Mouse (Mus musculus) left cerebral cortex, postnatal 4 days (tissue): ENCODE results near the gene Morn2. TPM values are rescaled to one million over a fixed set of nuclear protein-coding genes. Genes with fewer than 3 reads are reported as not detected.
A peak's percentile ranks its signal among the peaks of the same experiment; 100 is the strongest.
"Not testable (repeated sequence)": the region's sequence is repeated elsewhere in the genome, so short reads cannot be mapped to it uniquely, and the experiment has no call there.

ENCODE experiments used
- DNase-seq: peaks from one replicate; pipeline ENCODE4 v3.0.0-alpha.2; 2022
- intact Hi-C: fragments of 180-260 bp; cut with DNase I; formaldehyde crosslinking; loops from one replicate; pipeline ENCODE4 v1.15.1; 2025
- total RNA-seq, 2 experiments: library from RNA; stranded (reverse); gene quantifications; 2 replicates each; pipeline ENCODE4 v1.2.3; 2021

Morn2 gene
- total RNA-seq: 10 to 100 TPM; 13.6 to 18.2 TPM

DNA sequence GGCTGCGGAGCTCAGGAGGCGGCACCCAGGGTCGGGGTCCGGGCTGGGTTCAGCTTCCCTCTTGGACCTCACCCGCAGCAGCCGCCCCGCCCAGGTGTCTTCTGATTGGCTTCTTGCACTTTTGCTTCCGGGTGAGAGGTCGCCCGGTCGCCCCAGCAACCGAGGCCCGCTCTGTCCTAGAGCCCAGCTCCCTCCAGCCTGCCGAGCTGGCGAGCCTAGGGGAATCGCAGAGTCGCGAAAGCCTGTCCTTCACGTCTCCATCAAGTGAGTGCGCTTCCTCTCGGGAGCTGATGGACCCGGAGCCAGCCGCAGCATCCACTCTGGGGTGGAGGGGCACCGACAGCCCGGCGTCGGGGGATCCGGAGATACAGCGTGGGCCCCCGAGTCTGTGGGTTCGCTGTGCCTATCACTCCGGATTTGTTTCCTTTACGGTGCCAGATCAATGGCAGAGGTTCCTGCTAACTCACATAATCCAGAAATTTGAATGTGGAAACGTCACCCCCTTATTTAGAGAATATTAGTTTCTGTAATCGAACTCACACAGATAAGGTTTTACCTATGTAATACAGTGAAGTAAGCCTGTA is at the start of gene Morn2, which contains the start of gene Dhx57:
Morn2 (plus strand) TSS at position 130 of the 584 bp plus-strand sequence.
Dhx57 (minus strand) TSS at position 403 of the 584 bp plus-strand sequence.
- peak; percentile 98 for DNase-seq
- intact Hi-C loops: loop anchor here (10.0 kb wide), 2 partner anchors 75 to 265 kb away; no protein-coding TSS in a partner anchor

DNA sequence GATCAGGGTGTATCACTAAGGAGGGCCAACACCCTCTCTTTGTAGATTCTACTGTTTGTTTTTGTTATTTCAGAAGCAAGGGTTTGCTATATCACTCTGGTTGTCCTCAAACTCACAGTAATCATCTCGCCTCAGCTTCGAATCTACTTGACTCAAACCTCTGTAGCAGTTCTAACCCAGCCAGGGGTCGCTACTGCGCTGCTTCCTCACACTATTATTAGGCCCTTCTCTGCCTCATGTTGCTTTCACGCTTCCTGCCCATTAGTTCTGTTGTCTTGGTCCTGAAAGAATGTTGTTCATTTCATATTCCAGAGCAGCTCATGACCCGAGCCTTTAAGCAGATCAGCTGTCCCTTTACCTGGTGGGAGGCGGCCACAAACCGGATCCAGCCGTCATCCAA is 48.4 kb upstream of the Morn2 start:
- intact Hi-C loops: no loop called here
- DNase-seq: no peak

DNA sequence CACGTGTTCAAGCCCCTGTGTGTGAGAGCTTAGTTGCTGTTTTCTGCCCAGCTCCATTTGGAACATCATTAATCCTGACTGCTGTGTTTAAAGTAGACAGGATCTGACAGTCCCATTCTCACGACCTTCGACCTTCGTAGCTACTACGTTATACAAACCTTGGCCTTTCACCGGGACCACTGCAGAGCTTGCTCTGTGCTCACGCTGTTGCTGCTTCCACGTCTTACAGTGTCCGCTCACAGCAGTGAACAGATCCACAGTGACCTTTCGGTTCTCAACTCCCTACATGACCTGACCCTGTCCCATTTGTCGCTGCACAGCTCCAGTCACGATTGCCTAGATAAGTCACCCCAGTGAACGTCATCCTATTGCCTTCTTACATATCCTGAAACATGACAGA is 46.9 kb upstream of the Morn2 start:
- intact Hi-C loops: no loop called here

DNA sequence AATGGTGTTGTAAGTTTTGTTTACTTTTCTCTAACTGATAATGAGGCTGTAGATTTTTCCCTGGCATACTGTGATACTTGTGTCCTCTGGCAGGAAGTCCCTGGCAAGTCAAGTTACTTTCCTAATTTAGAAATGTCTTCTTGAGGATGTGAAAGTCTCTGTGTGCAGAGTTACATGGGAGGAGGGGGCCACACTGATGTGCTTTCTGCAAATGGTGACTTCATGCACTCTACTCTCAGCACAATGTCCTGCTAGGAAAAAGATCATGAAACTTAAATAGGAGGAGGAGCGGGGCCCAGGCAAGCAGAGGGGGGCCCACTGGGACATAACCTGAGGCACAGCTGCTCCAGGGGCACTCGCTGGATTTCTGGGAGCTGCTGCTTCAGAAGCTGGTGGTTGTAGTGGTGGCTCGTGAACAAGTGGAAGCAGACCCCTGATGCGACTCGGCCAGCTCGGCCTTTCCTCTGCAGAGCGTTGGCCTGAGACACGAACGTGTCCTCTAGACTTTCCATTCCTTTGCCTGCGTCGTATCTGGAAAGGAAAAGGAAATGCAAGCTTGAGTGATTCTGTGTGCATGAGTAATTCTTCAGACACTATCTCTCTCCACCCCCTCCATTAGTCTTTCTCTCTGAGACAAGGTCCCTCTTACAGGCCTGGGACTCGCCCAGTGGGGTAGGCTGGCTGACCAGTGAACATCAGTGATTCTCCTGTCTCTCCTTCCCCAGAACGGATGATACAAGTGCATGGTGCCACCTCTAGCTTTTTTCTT is 37.1 kb upstream of the Morn2 start:
- DNase-seq: no peak
- intact Hi-C loops: no loop called here

More for the DNA sequence above, 46.9 kb upstream of the Morn2 start:
- no peak for DNase-seq

DNA sequence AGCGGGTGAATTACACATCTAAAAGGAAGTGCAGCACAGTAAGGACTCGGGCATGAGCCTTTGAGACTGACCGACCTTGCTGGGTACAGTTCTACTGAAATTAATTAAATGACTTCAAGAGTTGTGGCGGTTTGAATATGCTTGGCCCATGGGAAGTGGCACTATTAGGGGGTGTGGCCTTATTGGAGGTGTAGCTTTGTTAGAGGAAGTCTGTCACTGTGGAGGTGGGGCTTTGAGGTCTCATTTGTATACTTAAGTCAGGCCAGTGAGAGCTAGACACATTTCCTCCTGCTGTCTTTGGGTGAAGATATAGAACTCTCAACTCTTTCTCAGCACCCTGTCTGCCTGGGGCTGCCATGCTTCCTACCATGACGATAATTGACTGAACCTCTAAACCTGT is 35.6 kb upstream of the Morn2 start:
- intact Hi-C loops: no loop called here
- no peak for DNase-seq

DNA sequence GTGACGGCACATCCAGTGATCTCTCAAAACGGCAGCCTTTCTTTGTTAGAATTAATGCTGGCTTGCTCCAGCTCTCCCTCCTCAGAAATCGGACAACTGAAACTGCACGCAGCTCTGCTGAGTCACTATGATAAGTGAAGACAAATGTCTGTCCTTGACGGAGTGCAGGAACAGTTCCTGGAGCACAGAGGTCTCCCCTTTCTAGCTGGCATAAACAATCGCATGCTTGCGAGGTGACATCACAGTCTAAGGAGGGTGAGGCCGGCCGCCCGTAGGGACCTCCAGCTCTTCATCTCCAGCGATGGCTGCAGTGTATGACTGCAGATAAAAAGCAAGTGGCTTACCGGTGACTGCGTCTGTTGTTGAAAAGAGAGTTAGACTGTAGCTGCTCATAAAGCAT is 34.8 kb upstream of the Morn2 start:
- no peak for DNase-seq
- intact Hi-C loops: no loop called here

DNA sequence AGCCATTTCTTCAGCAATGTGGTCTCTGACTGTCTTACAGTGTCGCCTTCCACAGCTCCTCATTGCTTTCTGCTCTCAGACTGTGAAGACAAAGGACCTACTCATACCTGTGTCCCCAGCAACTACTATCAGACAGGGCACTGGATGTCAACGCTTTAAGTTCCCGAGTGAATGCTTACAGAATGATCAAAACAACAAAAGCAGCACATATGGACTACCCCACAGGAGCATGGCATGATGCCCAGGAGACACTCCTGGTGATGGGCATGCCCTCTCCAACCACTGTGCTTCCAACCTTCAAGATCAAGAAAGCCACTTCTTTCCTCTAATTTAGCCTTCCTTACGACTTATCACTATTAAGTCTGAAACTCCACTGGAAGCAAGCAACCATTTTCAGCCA is 22.9 kb upstream of the Morn2 start:
- peak; percentile 17 for DNase-seq
- intact Hi-C loops: no loop called here

DNA sequence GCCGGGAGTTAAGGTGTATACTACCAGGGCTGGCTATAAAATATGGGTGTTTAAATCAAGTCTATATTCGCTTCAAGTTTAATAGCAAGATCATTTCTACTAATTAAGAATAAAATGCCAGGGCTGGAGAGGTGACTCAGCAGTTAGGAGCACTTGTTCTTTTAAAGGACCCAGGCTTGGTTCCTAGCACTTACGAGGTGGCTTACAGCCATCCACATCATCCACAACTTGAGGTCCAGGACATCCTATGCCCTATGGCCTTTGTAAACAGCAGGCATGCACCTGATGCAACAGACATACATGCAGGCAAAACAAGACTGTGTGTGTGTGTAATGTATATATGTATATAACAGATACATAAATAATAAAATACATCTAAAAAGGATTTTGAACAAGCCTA is 21.9 kb upstream of the Morn2 start:
- intact Hi-C loops: no loop called here

DNA sequence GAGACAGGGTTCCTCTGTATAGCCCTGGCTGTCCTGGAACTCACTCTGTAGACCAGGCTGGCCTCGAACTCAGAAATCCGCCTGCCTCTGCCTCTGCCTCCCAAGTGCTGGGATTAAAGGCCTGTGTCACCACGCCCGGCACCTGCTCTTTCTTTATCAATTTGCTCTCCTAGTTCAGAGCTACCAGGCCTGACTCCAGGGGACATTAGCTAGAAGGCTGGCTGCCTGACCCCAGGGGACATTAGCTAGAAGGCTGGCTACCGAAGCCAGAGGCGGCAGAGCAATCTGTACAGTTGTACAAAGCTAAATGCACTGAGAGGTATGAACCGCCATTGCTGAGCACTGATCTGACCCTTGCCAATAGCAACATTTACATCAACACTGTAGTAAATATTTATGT is 19.4 kb upstream of the Morn2 start:
- intact Hi-C loops, DNase-seq: not testable (repeated sequence)

More for the DNA sequence above, 21.9 kb upstream of the Morn2 start:
- no peak for DNase-seq

DNA sequence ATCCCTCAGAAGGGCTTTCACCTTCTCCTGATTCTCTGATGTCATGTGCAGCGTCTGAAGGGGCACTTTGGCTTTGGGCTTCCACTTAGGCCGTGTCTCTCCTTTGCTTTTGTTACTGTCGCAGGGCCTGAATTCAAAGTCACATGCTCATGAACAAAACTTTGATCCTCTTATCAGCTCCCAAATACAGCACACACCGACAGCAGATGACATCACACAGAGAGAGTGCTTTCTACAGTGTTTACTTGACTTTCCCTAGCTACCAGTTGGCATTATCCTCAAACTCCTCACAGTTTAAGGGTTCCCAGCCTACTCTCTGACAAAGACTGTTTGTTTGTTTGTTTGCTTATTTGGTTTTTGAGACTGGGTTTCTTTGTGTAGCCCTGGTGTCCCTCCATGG is 11.7 kb upstream of the Morn2 start:
- DNase-seq: no peak
- intact Hi-C loops: no loop called here

DNA sequence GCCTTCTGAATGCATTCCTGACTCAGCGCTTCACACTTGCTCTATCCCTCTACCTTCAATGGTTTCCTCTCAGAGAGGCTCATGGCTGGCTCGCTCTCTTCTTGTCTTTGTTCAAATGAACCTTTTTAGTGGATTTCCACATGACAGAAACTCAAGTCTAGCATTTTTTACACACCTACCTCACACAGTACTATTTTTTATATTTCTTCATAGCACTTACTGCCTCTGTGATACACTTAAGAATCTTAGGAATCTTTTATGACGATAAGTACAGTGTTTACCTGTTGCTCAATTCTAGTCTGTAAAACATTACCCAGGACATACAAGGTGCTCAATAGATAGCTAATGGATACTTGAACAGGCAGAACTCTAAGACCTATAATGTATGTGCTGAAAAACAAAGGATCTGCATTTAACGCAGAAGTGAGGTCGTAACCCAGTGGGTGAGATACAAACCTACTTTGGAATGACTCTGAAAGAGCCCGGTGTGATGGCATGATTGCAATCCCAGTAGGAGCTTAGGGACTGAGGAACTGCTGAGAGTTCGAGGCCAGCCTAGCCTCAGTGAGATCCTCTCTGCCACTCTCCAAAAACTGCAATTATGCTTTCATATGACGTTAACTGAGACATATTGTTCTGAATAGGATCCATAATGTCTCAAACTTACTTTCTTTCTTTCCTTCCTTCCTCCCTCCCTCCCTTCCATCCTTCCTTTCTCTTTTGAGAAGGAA is 10.5 kb upstream of the Morn2 start:
- no peak for DNase-seq
- intact Hi-C loops: no loop called here

DNA sequence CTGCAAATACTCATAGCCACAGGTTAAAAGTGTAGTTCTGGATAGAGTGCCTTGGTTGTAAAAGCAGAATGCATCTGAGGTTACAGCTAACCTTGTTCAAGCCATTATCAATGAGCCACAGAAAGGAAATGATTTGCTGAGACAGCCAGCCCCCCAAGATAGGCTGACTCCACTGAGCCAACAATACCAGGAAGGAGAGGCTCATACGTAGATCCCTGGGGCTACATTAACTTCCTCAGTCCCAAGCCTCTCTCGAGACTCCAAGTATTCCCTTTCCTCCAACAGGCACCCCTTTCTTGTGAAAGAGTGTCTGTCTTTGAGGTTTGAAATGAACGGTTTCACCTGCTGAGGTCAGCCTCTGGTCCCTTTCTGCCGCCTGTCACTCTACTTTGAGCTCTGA is 5.6 kb upstream of the Morn2 start:
- DNase-seq: no peak
- intact Hi-C loops: no loop called here

DNA sequence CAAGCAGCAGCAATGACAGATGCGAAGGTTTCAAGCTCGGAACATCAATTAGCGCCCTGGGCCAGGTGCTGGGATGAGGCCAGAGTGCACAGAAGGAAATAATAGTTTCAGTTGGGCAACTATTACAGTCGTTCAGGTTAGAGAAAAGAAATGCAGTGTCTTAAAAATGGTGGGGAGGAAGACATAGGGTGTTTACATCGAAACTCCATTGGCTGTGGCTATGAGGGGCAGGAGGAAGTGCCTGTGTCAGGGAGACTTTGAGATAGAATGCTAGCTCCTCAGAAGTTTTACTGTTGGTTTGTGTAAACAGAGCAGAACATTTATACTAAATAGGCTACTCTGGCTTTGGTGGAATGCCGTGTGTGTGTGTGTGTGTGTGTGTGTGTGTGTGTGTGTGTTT is 2.0 kb upstream of the Morn2 start:
- intact Hi-C loops: no loop called here

DNA sequence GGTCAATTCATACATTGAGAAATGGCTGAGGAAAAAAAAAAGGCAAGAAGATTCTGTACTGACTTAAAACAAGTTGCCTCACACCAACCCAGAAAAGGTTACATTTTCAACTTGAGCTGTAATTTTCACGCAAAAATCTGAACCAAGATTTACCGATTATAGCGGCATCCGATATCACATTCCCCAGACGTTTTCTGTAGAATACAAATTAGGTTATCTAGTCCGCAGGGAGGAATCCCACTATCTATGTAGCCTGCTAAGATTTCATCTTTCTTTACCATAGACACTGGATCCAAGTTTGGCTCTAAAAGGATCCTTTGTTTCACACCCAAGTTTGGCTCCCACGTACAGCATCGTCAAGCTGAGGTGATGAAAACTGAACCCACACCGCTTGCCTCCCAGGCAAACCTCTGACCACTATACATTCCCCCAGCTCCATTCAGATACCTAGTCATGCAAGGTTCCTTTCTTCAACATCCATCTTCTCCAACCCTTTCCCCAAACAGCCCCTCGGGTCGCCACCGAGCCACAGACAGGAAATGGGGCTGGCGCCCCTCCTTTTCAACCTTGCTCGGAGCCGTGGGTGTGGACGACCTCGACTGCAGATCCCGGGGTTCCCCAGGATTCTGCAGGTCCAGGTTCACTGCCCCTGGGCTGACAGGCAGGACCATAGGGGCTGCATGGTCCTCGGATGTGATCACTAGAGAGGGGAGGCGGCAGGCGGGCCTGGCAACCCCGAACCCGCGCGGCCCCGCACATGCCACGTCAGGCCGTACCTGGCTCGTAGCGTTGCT is 526 bp upstream of the Morn2 start:
- intact Hi-C loops: loop anchor here (10.0 kb wide), 2 partner anchors 75 to 265 kb away; no protein-coding TSS in a partner anchor
- DNase-seq: no peak

More for the DNA sequence above, 2.0 kb upstream of the Morn2 start:
- DNase-seq: no peak

DNA sequence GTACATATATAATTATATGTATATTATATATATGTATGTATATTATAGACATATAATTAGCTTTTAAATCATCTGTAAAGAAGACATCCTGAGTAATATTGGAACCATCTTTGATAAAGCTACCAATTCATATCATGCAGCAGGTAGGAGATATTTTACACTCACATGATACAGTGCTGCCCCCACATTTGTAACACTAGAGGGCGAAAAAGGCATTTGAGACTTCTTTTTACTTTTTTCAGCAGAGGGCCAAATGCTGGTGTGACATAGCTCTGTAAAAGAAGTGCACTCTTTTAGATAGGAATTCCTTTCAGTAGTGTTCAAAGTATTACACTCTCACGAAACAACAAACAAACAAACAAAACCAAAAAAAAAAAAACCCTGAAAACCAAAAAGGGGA is 1.1 kb downstream of the Morn2 start:
- intact Hi-C loops: loop anchor here (10.0 kb wide), 2 partner anchors 74 to 264 kb away; no protein-coding TSS in a partner anchor
- DNase-seq: peak; percentile 18

DNA sequence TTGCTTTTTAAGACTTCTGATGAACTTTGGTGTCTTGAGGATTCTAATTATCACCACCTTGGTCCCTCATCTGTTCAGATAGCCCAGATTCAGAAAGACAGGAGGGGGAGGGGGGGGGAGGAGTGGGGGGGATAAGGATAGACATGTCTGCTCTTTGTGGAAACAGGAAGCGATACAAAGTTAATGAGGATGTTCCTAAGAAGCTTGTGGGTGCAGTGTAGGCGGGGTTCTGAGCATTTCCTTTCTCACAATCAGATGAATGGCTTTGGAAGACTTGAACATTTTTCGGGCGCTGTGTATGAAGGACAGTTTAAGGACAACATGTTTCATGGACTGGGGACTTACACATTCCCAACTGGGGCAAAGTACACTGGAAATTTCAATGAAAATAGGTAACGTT is 5.3 kb downstream of the Morn2 start:
- DNase-seq: no peak
- intact Hi-C loops: loop anchor here (10.0 kb wide), 2 partner anchors 70 to 260 kb away; no protein-coding TSS in a partner anchor

DNA sequence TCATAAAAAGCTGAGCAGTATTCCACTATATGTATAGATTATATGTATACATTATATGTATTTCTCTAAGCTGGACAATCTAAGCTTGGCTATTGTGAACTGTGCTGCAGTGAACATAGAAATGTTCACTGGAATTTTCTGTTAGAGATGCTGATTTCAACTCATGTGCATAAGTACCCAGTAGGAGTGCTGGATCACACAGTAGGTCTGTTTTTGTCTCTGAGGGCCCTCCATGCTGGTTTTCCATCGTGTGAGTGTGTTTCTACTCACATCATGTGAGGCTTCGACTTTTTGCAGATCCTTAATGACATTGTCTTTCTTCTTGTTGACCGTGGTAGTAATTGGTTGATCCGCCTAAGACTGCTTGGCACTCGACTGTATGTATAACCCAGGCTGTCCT is 8.8 kb downstream of the Morn2 start:
- DNase-seq: no peak
- intact Hi-C loops: loop anchor here (10.0 kb wide), 2 partner anchors 66 to 256 kb away; no protein-coding TSS in a partner anchor

DNA sequence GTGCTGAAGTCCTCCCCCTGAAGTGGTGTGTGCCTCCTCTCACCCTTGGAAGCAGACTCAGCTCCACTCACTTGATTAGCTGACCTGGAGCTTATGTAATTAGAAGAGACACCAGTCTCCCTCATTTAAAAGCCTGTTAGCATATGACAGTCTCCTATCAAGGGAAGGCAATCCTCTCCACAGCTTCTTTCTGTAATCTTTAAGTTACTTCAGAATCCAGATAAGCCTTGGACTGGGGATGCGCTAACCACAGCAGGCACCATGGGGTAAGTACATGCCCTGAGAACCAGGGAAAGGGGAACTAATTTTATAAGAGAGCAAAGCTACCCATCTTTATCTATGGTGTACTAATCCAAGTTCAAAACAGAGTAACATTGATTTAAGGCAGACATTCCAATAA is 17.2 kb downstream of the Morn2 start, which contains the start of gene Arhgef33:
Arhgef33 (plus strand) TSS at position 157 of the 400 bp plus-strand sequence.
- intact Hi-C loops: no loop called here
- no peak for DNase-seq

DNA sequence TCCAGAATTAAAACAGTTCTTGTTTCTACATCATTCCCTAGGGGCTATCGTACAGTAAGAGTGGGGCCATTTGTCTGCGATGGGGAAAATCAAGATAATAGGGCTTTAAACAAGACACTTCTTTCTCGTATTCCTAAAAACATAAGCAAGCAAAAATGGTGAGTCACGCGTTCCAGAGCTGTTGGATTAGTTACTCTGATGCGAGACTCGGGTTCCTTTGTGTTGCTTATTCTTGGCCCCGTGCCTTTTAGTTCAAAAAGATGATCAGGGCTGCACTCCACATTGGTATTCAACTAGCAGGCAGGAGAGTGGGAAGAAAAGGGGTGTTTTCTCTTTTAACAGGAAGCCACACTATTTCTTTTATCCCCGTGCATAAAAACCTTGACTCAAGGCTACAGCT is 21.8 kb downstream of the Morn2 start:
- intact Hi-C loops: no loop called here
- DNase-seq: no peak

DNA sequence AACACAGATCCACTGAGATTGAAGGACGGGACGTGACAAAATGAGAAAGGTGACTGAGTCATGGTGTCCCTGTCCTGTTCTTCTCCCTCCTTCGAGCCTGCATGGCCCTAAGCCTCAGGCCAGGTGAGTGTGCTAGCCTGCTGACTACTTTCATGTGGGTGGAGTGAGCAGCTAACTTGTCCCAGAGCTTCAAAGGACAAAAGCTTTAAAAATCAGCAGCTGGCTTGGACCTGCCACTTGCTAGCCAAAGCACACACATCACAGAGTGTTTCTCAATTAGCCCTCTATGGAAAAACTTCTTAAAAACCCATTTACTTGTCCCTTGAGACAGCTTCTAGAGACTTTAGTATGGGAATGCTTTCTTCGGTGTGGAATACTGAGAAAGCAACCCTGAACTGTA is 22.4 kb downstream of the Morn2 start:
- no peak for DNase-seq
- intact Hi-C loops: no loop called here
